Mouse (Mus musculus) stomach, embryonic 16.5 days (tissue): ENCODE results near the gene Mthfd1. TPM values are rescaled to one million over a fixed set of nuclear protein-coding genes. Genes with fewer than 3 reads are reported as not detected.

Source experiments
- ATAC-seq: fragments of 200-750 bp; cut with Nextera tagmentation; 2 replicates; pipeline ENCODE4 v1.8.0; 2017; ENCODE audit warnings: moderate number of reproducible peaks, moderate TSS enrichment; ENCODE audit not compliant: insufficient read depth, low FRiP score
- H3K27ac ChIP-seq: fragments of 300-500 bp; sonication (generic); 2 replicates; pipeline ENCODE4 v1.5.1; 2014; ENCODE audit warnings: low read length
- H3K27me3 ChIP-seq: fragments of 300-500 bp; sonication (generic); 2 replicates; pipeline ENCODE4 v1.6.1; 2014; ENCODE audit warnings: low read length, control low read depth, mixed read lengths; ENCODE audit not compliant: control insufficient read depth, insufficient read depth
- H3K36me3 ChIP-seq: fragments of 300-500 bp; sonication (generic); 2 replicates; pipeline ENCODE4 v1.6.1; 2014; ENCODE audit warnings: low read length; ENCODE audit not compliant: control insufficient read depth, insufficient read depth
- H3K4me1 ChIP-seq: fragments of 300-500 bp; sonication (generic); 2 replicates; pipeline ENCODE4 v1.6.1; 2014; ENCODE audit warnings: low read length, control low read depth, mixed read lengths; ENCODE audit not compliant: control insufficient read depth, insufficient read depth
- H3K4me2 ChIP-seq: fragments of 300-500 bp; sonication (generic); 2 replicates; pipeline ENCODE4 v1.6.1; 2014; ENCODE audit warnings: low read depth, low read length, mixed read lengths
- H3K4me3 ChIP-seq: fragments of 300-500 bp; sonication (generic); replicated peaks from 2 replicates; pipeline ENCODE4 v1.5.1; 2014; ENCODE audit warnings: mild to moderate bottlenecking, low read length
- H3K9ac ChIP-seq: fragments of 300-500 bp; sonication (generic); 2 replicates; pipeline ENCODE4 v1.6.1; 2014; ENCODE audit warnings: low read length
- H3K9me3 ChIP-seq: fragments of 300-500 bp; sonication (generic); replicated peaks from 2 replicates; pipeline ENCODE4 v1.6.1; 2016; ENCODE audit warnings: low read length, control low read depth; ENCODE audit not compliant: control insufficient read depth
- WGBS: fragments of 180-500 bp; shearing (Covaris S2); extraction: QIAGEN DNeasy Blood & Tissue Kit; methylation state at CpG from one replicate; pipeline ENCODE4 v1.1.7; 2014; 5-methylcytosine and 5-hydroxymethylcytosine counted together
- polyA plus RNA-seq: library from polyadenylated mRNA; unstranded; fragments of >200 nt; fragmentation: Nextera tagmentation; extraction: Ambion mirVana; gene quantifications from 2 replicates; pipeline ENCODE4 v1.2.1, GENCODE M21; 2015

The Mthfd1 gene
- polyA plus RNA-seq, 1 experiment from 2014 or later = 82.4 TPM

DNA sequence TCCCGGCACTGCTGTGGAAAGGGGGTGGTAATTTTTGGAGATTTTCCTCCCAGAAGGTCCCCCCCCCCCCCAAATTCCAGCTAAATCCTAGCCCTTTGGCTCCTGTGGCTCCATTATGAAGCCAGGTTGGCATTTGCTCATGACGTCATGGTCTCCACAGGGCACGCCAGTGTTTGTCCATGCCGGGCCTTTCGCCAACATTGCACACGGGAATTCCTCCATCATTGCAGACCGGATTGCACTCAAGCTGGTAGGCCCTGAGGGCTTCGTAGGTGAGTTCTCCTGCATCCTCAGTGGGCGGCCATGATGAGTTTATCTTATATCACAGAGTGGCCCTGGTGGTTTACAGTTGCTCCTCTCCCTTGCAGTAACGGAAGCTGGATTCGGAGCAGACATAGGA, 48.4 kb downstream of the Mthfd1 start:
- Histone ChIP-seq H3K4me3 (no peak overlapping the region), H3K9me3 (no peaks in the 10 kb centered on the region), H3K36me3 (peaks cover 11% of the 10 kb centered on the region; the same call in 1 of the 2 replicates), H3K4me1 (0 out of 2 replicates have a peak, but pooled peaks cover 8% of the 10 kb centered on the region), H3K27me3 (no peaks in the 10 kb centered on the region), H3K4me2 (no peak overlapping the region), H3K9ac (no peak overlapping the region), H3K27ac (no peak overlapping the region)
- no peak for ATAC-seq
- WGBS = 83% methylated on average over 11 of the region's 11 CpGs

DNA sequence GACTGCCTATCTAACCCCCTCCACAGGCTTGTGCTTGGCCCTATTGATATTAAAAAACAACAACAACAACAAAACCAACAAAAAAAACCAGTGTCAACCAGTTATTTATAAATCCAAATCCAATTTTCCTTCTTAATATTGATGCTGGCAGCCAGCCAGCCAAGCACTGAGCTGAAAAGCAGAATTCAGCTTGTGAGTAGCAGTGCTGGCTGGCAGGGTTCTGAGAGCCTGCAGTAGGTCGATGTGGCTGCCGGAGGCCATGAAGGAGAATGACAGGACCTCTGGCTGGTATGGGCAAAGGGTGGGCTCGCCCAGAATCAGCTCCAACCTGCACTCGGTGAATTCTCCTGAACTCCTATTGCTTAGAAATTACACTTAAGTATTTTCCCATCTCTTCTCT, 49.1 kb downstream of the Mthfd1 start:
- 71% methylated on average over 4 of the region's 4 CpGs for WGBS
- no peak overlapping the region for H3K4me2 ChIP-seq
- H3K27ac ChIP-seq = no peak overlapping the region
- H3K9ac ChIP-seq = no peak overlapping the region
- H3K4me3 ChIP-seq = no peak overlapping the region
- peaks cover 11% of the 10 kb centered on the region; the same call in 1 of the 2 replicates for H3K36me3 ChIP-seq
- no peaks in the 10 kb centered on the region for H3K27me3 ChIP-seq
- no peaks in the 10 kb centered on the region for H3K9me3 ChIP-seq
- ATAC-seq = no peak
- 0 out of 2 replicates have a peak, but pooled peaks cover 8% of the 10 kb centered on the region for H3K4me1 ChIP-seq

DNA sequence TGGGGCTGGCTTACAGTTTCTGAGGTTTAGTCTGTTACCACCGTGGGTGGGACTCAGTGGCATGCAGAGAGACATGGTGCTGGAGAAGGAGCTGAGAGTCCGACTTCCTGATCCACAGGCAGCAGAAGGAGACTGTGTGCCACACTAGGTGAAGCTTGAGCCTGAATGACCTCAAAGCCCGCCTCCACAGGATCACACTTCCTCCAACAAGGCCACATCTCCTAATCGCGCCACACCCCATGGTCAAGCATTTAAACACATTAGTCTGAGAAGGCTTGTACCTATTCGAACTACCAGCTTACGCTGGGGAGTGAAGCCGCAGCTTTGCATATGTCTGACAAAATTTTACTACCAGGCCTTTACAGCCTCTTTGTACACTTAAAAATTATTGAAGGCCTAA, 50.0 kb downstream of the Mthfd1 start:
- Histone ChIP-seq H3K27me3 (no peaks in the 10 kb centered on the region), H3K4me3 (no peak overlapping the region), H3K9ac (no peak overlapping the region), H3K36me3 (peaks cover 11% of the 10 kb centered on the region; the same call in 1 of the 2 replicates), H3K4me2 (no peak overlapping the region), H3K4me1 (0 out of 2 replicates have a peak, but pooled peaks cover 8% of the 10 kb centered on the region), H3K9me3 (no peaks in the 10 kb centered on the region), H3K27ac (no peak overlapping the region)
- no peak for ATAC-seq
- WGBS = 85% methylated on average over 8 of the region's 8 CpGs

DNA sequence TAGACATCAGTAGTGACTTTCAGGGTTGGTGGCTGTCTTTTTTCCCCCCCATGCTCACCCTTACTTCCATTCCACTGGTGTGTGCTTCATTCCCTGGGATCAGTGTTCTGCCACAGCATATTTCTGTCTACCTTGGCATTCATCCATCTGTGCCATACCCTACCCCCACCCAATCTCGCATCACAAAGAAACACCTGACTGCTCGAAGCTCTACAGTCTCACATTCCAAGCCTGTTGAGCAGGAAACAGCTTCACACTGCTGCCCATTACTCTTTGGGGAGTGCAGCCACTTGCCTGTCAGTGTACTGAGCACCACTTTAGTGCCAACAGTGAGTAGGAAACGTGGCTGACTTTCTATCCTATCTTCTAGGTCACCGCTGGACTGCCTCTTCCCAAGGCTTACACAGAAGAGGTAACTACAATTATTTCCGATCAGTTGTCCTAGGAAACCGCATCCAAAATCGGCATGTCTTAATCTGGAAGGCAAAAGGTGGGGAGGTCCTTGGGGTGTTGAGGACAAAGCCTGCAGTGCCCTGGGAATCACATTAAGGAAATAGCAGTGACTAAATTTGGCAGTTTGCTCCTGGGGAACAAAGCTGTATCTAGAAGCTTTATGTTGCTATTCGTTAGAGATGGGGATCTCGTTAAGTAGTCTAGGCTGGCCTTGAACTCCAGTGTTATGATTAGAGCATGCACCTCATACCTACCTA, 51.9 kb downstream of the Mthfd1 start:
- H3K4me3 ChIP-seq = no peak overlapping the region
- no peak overlapping the region for H3K4me2 ChIP-seq
- H3K4me1 ChIP-seq = 0 out of 2 replicates have a peak, but pooled peaks cover 8% of the 10 kb centered on the region
- H3K27me3 ChIP-seq = no peaks in the 10 kb centered on the region
- H3K27ac ChIP-seq = peak overlapping the region; percentile 92
- 77% methylated on average over 9 of the region's 9 CpGs for WGBS
- no peaks in the 10 kb centered on the region for H3K9me3 ChIP-seq
- no peak overlapping the region for H3K9ac ChIP-seq
- ATAC-seq = no peak
- H3K36me3 ChIP-seq = peaks cover 5% of the 10 kb centered on the region; the same call in 1 of the 2 replicates

DNA sequence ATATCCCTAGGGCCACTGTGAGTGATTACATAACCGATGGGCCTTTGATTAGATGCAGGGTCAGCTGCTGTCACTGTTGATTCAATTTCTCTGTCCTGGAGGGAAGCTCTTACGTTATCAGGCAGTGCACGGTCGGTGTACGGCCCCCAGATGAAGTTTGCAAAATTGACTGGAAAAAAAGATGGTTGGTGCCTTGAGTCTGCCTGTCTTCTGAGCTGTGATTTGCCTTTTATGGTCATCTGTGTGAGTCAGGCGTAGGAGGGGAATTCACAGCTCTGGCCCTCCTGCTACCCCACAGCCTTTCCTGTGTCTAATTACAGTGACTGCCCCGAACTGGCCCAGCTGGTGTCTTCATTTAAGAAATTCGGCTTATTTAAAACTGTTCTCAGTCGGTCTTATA, 52.9 kb downstream of the Mthfd1 start:
- Histone ChIP-seq H3K27ac (peak overlapping the region; percentile 92), H3K4me3 (no peak overlapping the region), H3K9ac (no peak overlapping the region; the same call in 1 of the 2 replicates), H3K9me3 (no peaks in the 10 kb centered on the region), H3K36me3 (peaks cover 3% of the 10 kb centered on the region; the same call in 1 of the 2 replicates), H3K4me2 (no peak overlapping the region), H3K4me1 (0 out of 2 replicates have a peak, but pooled peaks cover 8% of the 10 kb centered on the region), H3K27me3 (no peaks in the 10 kb centered on the region)
- 39% methylated on average over 9 of the region's 9 CpGs for WGBS
- peak; percentile 76 for ATAC-seq

DNA sequence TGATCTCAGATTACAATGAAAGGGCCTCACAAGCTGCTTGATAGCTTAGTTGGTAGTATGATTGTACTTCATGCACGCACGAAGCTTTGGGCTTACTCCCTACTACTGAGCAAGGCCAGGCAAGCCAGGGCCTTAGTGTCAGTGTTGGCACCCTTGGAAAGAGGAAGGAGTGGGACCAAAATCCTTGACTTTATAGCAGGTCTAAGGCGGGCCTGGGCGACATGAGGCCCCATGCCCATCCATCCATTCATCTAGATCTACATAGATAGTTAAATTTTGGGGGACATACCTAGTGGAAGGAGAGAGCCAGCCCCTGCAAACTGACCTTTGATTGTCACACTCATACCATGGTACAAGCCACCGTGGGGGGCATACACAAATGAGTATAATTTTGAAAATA, 53.3 kb downstream of the Mthfd1 start:
- ATAC-seq = no peak
- no peaks in the 10 kb centered on the region for H3K36me3 ChIP-seq
- H3K9me3 ChIP-seq = no peaks in the 10 kb centered on the region
- 0 out of 2 replicates have a peak overlapping the region, but pooled peaks have one; percentile 25 for H3K9ac ChIP-seq
- H3K4me1 ChIP-seq = 0 out of 2 replicates have a peak, but pooled peaks cover 8% of the 10 kb centered on the region
- H3K4me2 ChIP-seq = no peak overlapping the region
- no peaks in the 10 kb centered on the region for H3K27me3 ChIP-seq
- 82% methylated on average over 5 of the region's 5 CpGs for WGBS
- no peak overlapping the region for H3K4me3 ChIP-seq
- peak overlapping the region; percentile 92 for H3K27ac ChIP-seq

DNA sequence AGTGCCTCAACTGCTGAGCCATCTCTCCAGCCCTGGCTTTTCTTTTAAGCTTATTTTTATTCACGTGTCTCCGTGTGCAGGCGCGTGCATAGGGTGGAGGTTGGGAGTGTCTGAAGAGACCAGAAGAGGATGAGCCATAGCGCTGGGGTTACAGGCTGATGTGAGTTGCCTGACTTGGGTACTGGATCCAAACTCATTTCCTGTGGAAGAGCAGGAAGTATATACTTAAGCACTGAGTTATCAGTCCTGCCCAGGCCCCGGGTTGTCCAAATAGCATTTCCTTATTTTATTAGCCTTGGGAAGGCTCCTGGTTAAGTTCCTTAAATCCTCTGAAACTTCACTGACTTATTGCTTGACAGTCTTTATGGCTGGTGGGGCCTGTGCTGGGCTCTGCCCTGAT, 54.9 kb downstream of the Mthfd1 start:
- Histone ChIP-seq H3K4me2 (no peak overlapping the region), H3K4me3 (no peak overlapping the region), H3K27me3 (no peaks in the 10 kb centered on the region), H3K36me3 (0 out of 2 replicates have a peak, but pooled peaks cover 5% of the 10 kb centered on the region), H3K9me3 (no peaks in the 10 kb centered on the region), H3K9ac (no peak overlapping the region), H3K4me1 (0 out of 2 replicates have a peak, but pooled peaks cover 8% of the 10 kb centered on the region), H3K27ac (no peak overlapping the region)
- ATAC-seq = no peak
- WGBS = 70% methylated on average over 6 of the region's 6 CpGs

DNA sequence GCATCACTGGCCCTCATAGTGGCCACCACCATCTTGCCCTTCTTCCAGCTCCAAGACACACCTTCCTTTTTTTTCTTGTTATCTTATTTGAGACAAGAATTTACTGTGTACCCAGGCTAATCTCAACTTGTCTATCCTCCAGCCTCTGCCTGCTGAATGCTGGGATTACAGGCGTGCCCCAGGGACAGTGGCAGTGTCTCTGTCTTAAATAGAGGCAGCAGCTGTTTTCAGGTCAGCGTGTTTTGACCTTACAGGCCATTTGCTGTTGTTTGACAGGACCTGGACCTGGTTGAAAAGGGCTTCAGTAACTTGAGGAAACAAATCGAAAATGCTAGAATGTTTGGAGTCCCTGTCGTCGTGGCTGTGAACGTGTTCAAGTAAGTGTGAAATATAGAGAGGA, 55.5 kb downstream of the Mthfd1 start:
- Histone ChIP-seq H3K9ac (no peak overlapping the region), H3K27ac (no peak overlapping the region), H3K36me3 (0 out of 2 replicates have a peak, but pooled peaks cover 5% of the 10 kb centered on the region), H3K27me3 (no peaks in the 10 kb centered on the region), H3K9me3 (no peaks in the 10 kb centered on the region), H3K4me1 (0 out of 2 replicates have a peak, but pooled peaks cover 8% of the 10 kb centered on the region), H3K4me2 (no peak overlapping the region), H3K4me3 (no peak overlapping the region)
- 62% methylated on average over 6 of the region's 6 CpGs for WGBS
- ATAC-seq = no peak

DNA sequence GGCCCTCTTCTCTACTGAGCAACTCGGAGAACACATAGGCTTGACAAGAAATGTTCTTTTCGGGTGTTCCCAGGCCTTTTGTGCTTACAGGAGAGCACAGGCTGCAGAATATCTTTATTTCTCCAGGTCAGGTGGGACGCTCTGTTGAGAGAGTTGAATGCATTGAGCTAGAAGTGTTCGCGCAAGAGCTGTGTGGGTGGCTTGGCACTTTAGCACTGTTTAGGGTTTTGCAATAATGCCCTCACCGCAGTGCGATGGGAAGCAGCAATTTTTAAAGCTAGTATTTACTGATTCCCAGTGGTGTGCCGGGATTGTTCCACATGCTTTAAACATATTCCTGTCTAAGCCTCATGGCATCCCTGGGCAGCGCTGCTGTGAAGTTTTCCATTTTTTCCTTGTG, 56.1 kb downstream of the Mthfd1 start:
- 82% methylated on average over 9 of the region's 9 CpGs for WGBS
- no peak overlapping the region for H3K9ac ChIP-seq
- no peak overlapping the region for H3K4me2 ChIP-seq
- no peaks in the 10 kb centered on the region for H3K27me3 ChIP-seq
- no peaks in the 10 kb centered on the region for H3K9me3 ChIP-seq
- H3K36me3 ChIP-seq = 0 out of 2 replicates have a peak, but pooled peaks cover 5% of the 10 kb centered on the region
- no peak overlapping the region for H3K4me3 ChIP-seq
- H3K4me1 ChIP-seq = 0 out of 2 replicates have a peak, but pooled peaks cover 8% of the 10 kb centered on the region
- no peak for ATAC-seq
- H3K27ac ChIP-seq = 0 out of 2 replicates have a peak overlapping the region, but pooled peaks have one; percentile 18
